Mouse (Mus musculus) olfactory bulb, adult 2 months (tissue): ENCODE data around the gene Med29.

Source experiments
- CTCF ChIP-seq: fragments of 200-500 bp; IDR thresholded peaks from 2 replicates; pipeline ENCODE4 v1.5.1; 2012; ENCODE audit warnings: low read depth, mild to moderate bottlenecking, low read length, moderate library complexity; ENCODE audit not compliant: insufficient read depth
- POLR2A ChIP-seq: fragments of 200-500 bp; IDR thresholded peaks from 2 replicates; pipeline ENCODE4 v1.6.1; 2012; ENCODE audit warnings: mild to moderate bottlenecking, low read depth, low read length, moderate library complexity; ENCODE audit not compliant: insufficient read depth

- TF ChIP-seq CTCF (no peak), POLR2A (peak; percentile 83)
Observed at GRCm38 (mm10) chr7:28350155-28350883, 42.2 kb downstream of the Med29 start, which contains the start of gene Rps16.
